12 mouse cellular contexts compared by ENCODE assay signal in genomic region chr10:127594930-127595715, GRCm38 (mm10). TPM values are rescaled to one million over a fixed set of nuclear protein-coding genes. Genes with fewer than 3 reads are reported as not detected.
DNase-seq lines count a peak whose midpoint lies in the region; ATAC-seq and TF ChIP-seq lines count a peak whose summit lies in the region.
"Had no signal": no experiment of that assay in that cellular context is flagged by ENCODE, and none has a peak within 500 bp of the region (broad histone marks: within the 10 kb centered on the region; RNA-seq: fewer than 3 reads in every experiment).

No protein-coding gene starts in this region.

- no peak for TF ChIP-seq CTCF in bone marrow, adult 2 months (IDR thresholded peaks at IDR 0.05; ENCODE audit: control insufficient read depth, insufficient read depth, low read length)
- TF ChIP-seq CTCF in intestine, postnatal 0 days (IDR thresholded peaks at IDR 0.05; ENCODE audit: low read depth) = no peak

- ATAC-seq in heart, embryonic 12.5 days (ENCODE audit: insufficient number of reproducible peaks, low FRiP score) = no peak
- ATAC-seq in heart, embryonic 11.5 days (replicated peaks; ENCODE audit: insufficient number of reproducible peaks, low FRiP score, low TSS enrichment) = no peak
- ATAC-seq in lung, embryonic 16.5 days (ENCODE audit: low read depth) = no peak
- ATAC-seq in intestine, postnatal 0 days = no peak
- no peak for ATAC-seq in activated CD4-positive, CD25-positive, alpha-beta regulatory T cell, adult 4 months
- ATAC-seq: forebrain, postnatal 0 days had no signal

- no peak for DNase-seq in lung, adult 18-20 months
- DNase-seq in layer of hippocampus, postnatal 10 days (ENCODE audit: low spot score in 2 of 2) = no peak
- DNase-seq: forebrain, postnatal 0 days; midbrain, embryonic 14.5 days had no signal

- H3K27me3 ChIP-seq in heart, embryonic 12.5 days (replicated peaks) = no peaks in the 10 kb centered on the region
- no peaks in the 10 kb centered on the region for H3K27me3 ChIP-seq in heart, embryonic 11.5 days (ENCODE audit: control insufficient read depth, insufficient read depth, low read length)
- no peaks in the 10 kb centered on the region for H3K27me3 ChIP-seq in lung, embryonic 16.5 days (ENCODE audit: control insufficient read depth, insufficient read depth, low read depth, low read length)
- H3K27me3 ChIP-seq in intestine, postnatal 0 days (replicated peaks; ENCODE audit: control insufficient read depth, insufficient read depth, low read length) = no peaks in the 10 kb centered on the region
- H3K27me3 ChIP-seq: embryonic facial prominence, embryonic 12.5 days; neural tube, embryonic 15.5 days had no signal

- H3K9me3 ChIP-seq in heart, embryonic 12.5 days (replicated peaks) = no peaks in the 10 kb centered on the region
- H3K9me3 ChIP-seq in heart, embryonic 11.5 days (replicated peaks; ENCODE audit: control insufficient read depth, low read length) = no peaks in the 10 kb centered on the region
- H3K9me3 ChIP-seq in lung, embryonic 16.5 days (ENCODE audit: control insufficient read depth, low read length) = no peaks in the 10 kb centered on the region
- H3K9me3 ChIP-seq in intestine, postnatal 0 days (ENCODE audit: control insufficient read depth) = no peaks in the 10 kb centered on the region
- H3K9me3 ChIP-seq: embryonic facial prominence, embryonic 12.5 days; neural tube, embryonic 15.5 days had no signal

- H3K4me2 ChIP-seq in heart, embryonic 12.5 days = no peak overlapping the region
- no peak overlapping the region for H3K4me2 ChIP-seq in heart, embryonic 11.5 days
- no peak overlapping the region for H3K4me2 ChIP-seq in lung, embryonic 16.5 days (ENCODE audit: low read depth, low read length)
- H3K4me2 ChIP-seq in intestine, postnatal 0 days (replicated peaks; ENCODE audit: low read depth) = no peak overlapping the region
- H3K4me2 ChIP-seq: embryonic facial prominence, embryonic 12.5 days; neural tube, embryonic 15.5 days had no signal

- no peak overlapping the region for H3K4me3 ChIP-seq in heart, embryonic 12.5 days
- H3K4me3 ChIP-seq in heart, embryonic 11.5 days (ENCODE audit: low read depth, low read length) = no peak overlapping the region
- H3K4me3 ChIP-seq in lung, embryonic 16.5 days (ENCODE audit: low read length) = no peak overlapping the region
- H3K4me3 ChIP-seq in bone marrow, adult 2 months (replicated peaks; ENCODE audit: control insufficient read depth, low read depth, low read length) = no peak overlapping the region
- no peak overlapping the region for H3K4me3 ChIP-seq in intestine, postnatal 0 days (ENCODE audit: low read depth, low read length)
- H3K4me3 ChIP-seq: embryonic facial prominence, embryonic 12.5 days; neural tube, embryonic 15.5 days had no signal

- H3K36me3 ChIP-seq in heart, embryonic 12.5 days = peaks cover 33% of the 10 kb centered on the region
- peaks cover 10% of the 10 kb centered on the region; the same call in 1 of the 2 replicates for H3K36me3 ChIP-seq in heart, embryonic 11.5 days (ENCODE audit: control insufficient read depth, insufficient read depth, low read length)
- H3K36me3 ChIP-seq in lung, embryonic 16.5 days (ENCODE audit: control insufficient read depth, insufficient read depth, low read length) = peaks cover 16% of the 10 kb centered on the region
- H3K36me3 ChIP-seq in intestine, postnatal 0 days (ENCODE audit: control insufficient read depth, insufficient read depth) = peaks cover 47% of the 10 kb centered on the region

- no peak for TF ChIP-seq POLR2A in bone marrow, adult 2 months (IDR thresholded peaks at IDR 0.05; ENCODE audit: borderline replicate concordance, control insufficient read depth, low read depth, low read length)

- H3K27ac ChIP-seq in heart, embryonic 12.5 days (ENCODE audit: poor library complexity, severe bottlenecking) = peak overlapping the region; percentile 84; the same call in 1 of the 2 replicates
- no peak overlapping the region for H3K27ac ChIP-seq in heart, embryonic 11.5 days (ENCODE audit: low read depth, low read length)
- H3K27ac ChIP-seq in lung, embryonic 16.5 days (ENCODE audit: low read length) = peak overlapping the region; percentile 78
- H3K27ac ChIP-seq in bone marrow, adult 2 months (ENCODE audit: control insufficient read depth, insufficient read depth, low read depth, low read length, poor library complexity) = peak overlapping the region; percentile 16
- peak overlapping the region; percentile 86 for H3K27ac ChIP-seq in intestine, postnatal 0 days (ENCODE audit: low read depth, low read length)

- H3K4me1 ChIP-seq in heart, embryonic 12.5 days (replicated peaks) = peaks cover 91% of the 10 kb centered on the region
- peaks cover 70% of the 10 kb centered on the region for H3K4me1 ChIP-seq in heart, embryonic 11.5 days (ENCODE audit: control insufficient read depth, insufficient read depth, low read length)
- peaks cover 80% of the 10 kb centered on the region for H3K4me1 ChIP-seq in lung, embryonic 16.5 days (replicated peaks; ENCODE audit: control insufficient read depth, insufficient read depth, low read length)
- peaks cover 19% of the 10 kb centered on the region for H3K4me1 ChIP-seq in bone marrow, adult 2 months (ENCODE audit: control insufficient read depth, insufficient read depth, low read length)
- peaks cover 16% of the 10 kb centered on the region for H3K4me1 ChIP-seq in intestine, postnatal 0 days (replicated peaks; ENCODE audit: control insufficient read depth, insufficient read depth, low read length)

- 74% methylated on average over 30 of the region's 30 CpGs for WGBS in heart, embryonic 12.5 days
- 74% methylated on average over 30 of the region's 30 CpGs for WGBS in heart, embryonic 11.5 days (ENCODE audit: insufficient replicate concordance)
- WGBS in lung, embryonic 16.5 days = 69% methylated on average over 30 of the region's 30 CpGs
- 67% methylated on average over 30 of the region's 30 CpGs for WGBS in bone marrow, adult 2 months
- WGBS in intestine, postnatal 0 days = 81% methylated on average over 30 of the region's 30 CpGs

- no peak overlapping the region for H3K9ac ChIP-seq in heart, embryonic 12.5 days
- H3K9ac ChIP-seq in heart, embryonic 11.5 days (ENCODE audit: low read depth, low read length) = no peak overlapping the region
- 0 out of 2 replicates have a peak overlapping the region, but pooled peaks have one; percentile 6 for H3K9ac ChIP-seq in lung, embryonic 16.5 days (ENCODE audit: low read length)
- no peak overlapping the region for H3K9ac ChIP-seq in intestine, postnatal 0 days (ENCODE audit: low read depth, low read length)
- H3K9ac ChIP-seq: embryonic facial prominence, embryonic 12.5 days; forebrain, postnatal 0 days; neural tube, embryonic 15.5 days had no signal

RNA-seq across cellular contexts. Expression of gene Lrp1, which starts 25.8 kb away (rescaled TPM):
- 43.3 and 46.1 TPM in 2 replicates for polyA plus RNA-seq in heart, embryonic 12.5 days (2016; fragmentation: Nextera tagmentation; extraction: Ambion mirVana)
- 32.8 and 34.6 TPM in 2 replicates for polyA plus RNA-seq in heart, embryonic 11.5 days (2014; fragmentation: Nextera tagmentation; extraction: Ambion mirVana)
- 78.9 and 83.6 TPM in 2 replicates for polyA plus RNA-seq in lung, embryonic 16.5 days (2015; fragmentation: Nextera tagmentation; extraction: Ambion mirVana)
- polyA plus RNA-seq in bone marrow, adult 2 months (2011; ENCODE audit: insufficient read depth, insufficient read length, low replicate concordance, missing spikeins) = 23.5 and 48.3 TPM in 2 replicates
- 28.9 and 33.4 TPM in 2 replicates for polyA plus RNA-seq in intestine, postnatal 0 days (2015; fragmentation: Nextera tagmentation; extraction: Ambion mirVana)
- polyA plus RNA-seq in activated CD4-positive, CD25-positive, alpha-beta regulatory T cell, adult 4 months (2017; shearing (Covaris generic)) = under 1 TPM in 1 of 2 experiments, not detected in 1; 0.57 TPM
- total RNA-seq in layer of hippocampus, postnatal 10 days (2021) = 100 to 1,000 TPM; 263 to 291 TPM

RNA-seq across cellular contexts. Expression of gene Stat6, which starts 47.7 kb away (rescaled TPM):
- polyA plus RNA-seq in heart, embryonic 12.5 days (2016; fragmentation: Nextera tagmentation; extraction: Ambion mirVana) = 27.8 and 28.2 TPM in 2 replicates
- 21.0 and 27.1 TPM in 2 replicates for polyA plus RNA-seq in heart, embryonic 11.5 days (2014; fragmentation: Nextera tagmentation; extraction: Ambion mirVana)
- polyA plus RNA-seq in lung, embryonic 16.5 days (2015; fragmentation: Nextera tagmentation; extraction: Ambion mirVana) = 47.4 and 49.2 TPM in 2 replicates
- 31.6 and 60.1 TPM in 2 replicates for polyA plus RNA-seq in bone marrow, adult 2 months (2011; ENCODE audit: insufficient read depth, insufficient read length, low replicate concordance, missing spikeins)
- 27.1 and 29.2 TPM in 2 replicates for polyA plus RNA-seq in intestine, postnatal 0 days (2015; fragmentation: Nextera tagmentation; extraction: Ambion mirVana)
- 100 to 1,000 TPM; 119 to 157 TPM for polyA plus RNA-seq in activated CD4-positive, CD25-positive, alpha-beta regulatory T cell, adult 4 months (2017; shearing (Covaris generic))
- 1 to 10 TPM; 6.9 to 7.1 TPM for total RNA-seq in layer of hippocampus, postnatal 10 days (2021)

Comparison
In these comparisons a context has a peak if more than half of its experiments do, and no peak if none do; other contexts are left out.
1. RNA of gene Lrp1, which starts 25.8 kb away (polyA plus RNA-seq): 78.9 to 83.6 TPM in lung, embryonic 16.5 days, 23.5 to 48.3 TPM in bone marrow, adult 2 months, 43.3 to 46.1 TPM in heart, embryonic 12.5 days, 32.8 to 34.6 TPM in heart, embryonic 11.5 days and 28.9 to 33.4 TPM in intestine, postnatal 0 days; 0.57 TPM in activated CD4-positive, CD25-positive, alpha-beta regulatory T cell, adult 4 months; every median in the first group is over 10 times any median in the second.